Mouse (Mus musculus) stomach, postnatal 0 days (tissue): ENCODE data around the gene Zbtb1. TPM values are rescaled to one million over a fixed set of nuclear protein-coding genes. Genes with fewer than 3 reads are reported as not detected.

Experiments used
- ATAC-seq: fragments of 200-750 bp; cut with Nextera tagmentation; 2 replicates; pipeline ENCODE4 v1.8.0; 2017; ENCODE audit not compliant: low FRiP score, low TSS enrichment
- DNase-seq: peaks from one replicate; pipeline ENCODE4 v3.0.0-alpha.2; 2016; ENCODE audit warnings: low spot score
- H3K27ac ChIP-seq: fragments of 300-500 bp; sonication (generic); replicated peaks from 2 replicates; pipeline ENCODE4 v1.5.1; 2014; ENCODE audit warnings: mild to moderate bottlenecking, control low read depth
- H3K27me3 ChIP-seq: fragments of 300-500 bp; sonication (generic); 2 replicates; pipeline ENCODE4 v1.6.1; 2014; ENCODE audit warnings: low read length; ENCODE audit not compliant: control insufficient read depth, insufficient read depth
- H3K36me3 ChIP-seq: fragments of 300-500 bp; sonication (generic); 2 replicates; pipeline ENCODE4 v1.6.1; 2014; ENCODE audit warnings: low read length, mixed read lengths; ENCODE audit not compliant: control insufficient read depth, insufficient read depth
- H3K4me1 ChIP-seq: fragments of 300-500 bp; sonication (generic); replicated peaks from 2 replicates; pipeline ENCODE4 v1.6.1; 2014; ENCODE audit warnings: antibody characterized with exemption; ENCODE audit not compliant: control insufficient read depth, insufficient read depth
- H3K4me2 ChIP-seq: fragments of 300-500 bp; sonication (generic); replicated peaks from 2 replicates; pipeline ENCODE4 v1.6.1; 2014; ENCODE audit warnings: low read depth, mild to moderate bottlenecking, control low read depth, moderate library complexity
- H3K4me3 ChIP-seq: fragments of 300-500 bp; sonication (generic); 2 replicates; pipeline ENCODE4 v1.5.1; 2014; ENCODE audit warnings: low read depth, low read length, control low read depth
- H3K9ac ChIP-seq: fragments of 300-500 bp; sonication (generic); 2 replicates; pipeline ENCODE4 v1.6.1; 2014; ENCODE audit warnings: mild to moderate bottlenecking, low read length, control low read depth, mixed read lengths
- H3K9me3 ChIP-seq: fragments of 300-500 bp; sonication (generic); 2 replicates; pipeline ENCODE4 v1.6.1; 2016; ENCODE audit warnings: low read length; ENCODE audit not compliant: control insufficient read depth
- CTCF ChIP-seq: IDR thresholded peaks from 2 replicates; pipeline ENCODE4 v1.5.1; 2016; ENCODE audit warnings: antibody characterized with exemption, low read depth, mild to moderate bottlenecking, moderate library complexity
- EP300 ChIP-seq: optimal IDR thresholded peaks from 2 replicates; pipeline ENCODE3; 2016; ENCODE audit warnings: antibody characterized with exemption
- WGBS: fragments of 180-500 bp; shearing (Covaris S2); extraction: QIAGEN DNeasy Blood & Tissue Kit; methylation state at CpG from one replicate; pipeline ENCODE4 v1.1.7; 2014; 5-methylcytosine and 5-hydroxymethylcytosine counted together
- polyA plus RNA-seq: library from polyadenylated mRNA; unstranded; fragments of >200 nt; fragmentation: Nextera tagmentation; extraction: Ambion mirVana; gene quantifications from 2 replicates; pipeline ENCODE4 v1.2.1, GENCODE M21; 2015

Zbtb1 gene
- polyA plus RNA-seq, 1 experiment from 2014 or later, result 5.0 TPM

GRCm38 (mm10) chr12:76415383-76416010 lies 45.4 kb downstream of the Zbtb1 start:
- ATAC-seq (no peak), DNase-seq (no peak)
- Histone ChIP-seq H3K9ac (no peak overlapping the region), H3K4me3 (no peak overlapping the region), H3K27ac (no peak overlapping the region), H3K4me1 (no peaks in the 10 kb centered on the region), H3K27me3 (no peaks in the 10 kb centered on the region), H3K36me3 (no peaks in the 10 kb centered on the region), H3K4me2 (no peak overlapping the region), H3K9me3 (no peaks in the 10 kb centered on the region)
- no peak for TF ChIP-seq CTCF
- no peak for TF ChIP-seq EP300
- WGBS, result 74% methylated on average over 11 of the region's 12 CpGs

GRCm38 (mm10) chr12:76417433-76417854 lies 47.4 kb downstream of the Zbtb1 start, which contains the start of gene Ppp1r36:
Gene Ppp1r36, plus strand, starts transcription at chr12:76417538.
- TF ChIP-seq EP300 (no peak), CTCF (no peak)
- peak within 1 kb of the TSS; percentile 38 for H3K4me3 ChIP-seq
- peak; percentile 84 for ATAC-seq
- peak within 1 kb of the TSS; percentile 77 for H3K4me2 ChIP-seq
- H3K27me3 ChIP-seq, result no peaks in the 10 kb centered on the region
- H3K9me3 ChIP-seq, result no peaks in the 10 kb centered on the region
- peak; percentile 58 for DNase-seq
- peak within 1 kb of the TSS; percentile 53 for H3K9ac ChIP-seq
- H3K27ac ChIP-seq, result 0 out of 2 replicates have a peak within 1 kb of the TSS, but pooled peaks have one; percentile 30
- WGBS, result under 1% methylated on average over 37 of the region's 37 CpGs
- no peaks in the 10 kb centered on the region for H3K4me1 ChIP-seq
- no peaks in the 10 kb centered on the region for H3K36me3 ChIP-seq

- Histone ChIP-seq H3K9ac (no peak overlapping the region), H3K27me3 (no peaks in the 10 kb centered on the region), H3K4me2 (no peak overlapping the region), H3K27ac (no peak overlapping the region), H3K4me1 (no peaks in the 10 kb centered on the region), H3K9me3 (no peaks in the 10 kb centered on the region), H3K36me3 (no peaks in the 10 kb centered on the region), H3K4me3 (no peak overlapping the region)
- ATAC-seq, result no peak
- WGBS, result 95% methylated on average over 5 of the region's 5 CpGs
- DNase-seq, result no peak
- TF ChIP-seq EP300, result no peak
- TF ChIP-seq CTCF, result peak; percentile 45
These were observed 48.3 kb downstream of the Zbtb1 start for GRCm38 (mm10) chr12:76418346-76418745.

- H3K27ac ChIP-seq, result no peak overlapping the region
- ATAC-seq, result no peak
These were observed 55.2 kb downstream of the Zbtb1 start for GRCm38 (mm10) chr12:76425256-76425655.

GRCm38 (mm10) chr12:76427546-76427945 lies 57.5 kb downstream of the Zbtb1 start:
- no peak for DNase-seq
- Histone ChIP-seq H3K36me3 (no peaks in the 10 kb centered on the region), H3K4me2 (no peak overlapping the region), H3K9ac (no peak overlapping the region), H3K27me3 (no peaks in the 10 kb centered on the region), H3K9me3 (no peaks in the 10 kb centered on the region), H3K27ac (no peak overlapping the region), H3K4me3 (no peak overlapping the region), H3K4me1 (no peaks in the 10 kb centered on the region)
- ATAC-seq, result no peak
- 42% methylated on average over 5 of the region's 5 CpGs for WGBS
- TF ChIP-seq CTCF (no peak), EP300 (no peak)

More at GRCm38 (mm10) chr12:76425256-76425655, 55.2 kb downstream of the Zbtb1 start:
- TF ChIP-seq EP300, result no peak
- no peak for TF ChIP-seq CTCF
- Histone ChIP-seq H3K9me3 (no peaks in the 10 kb centered on the region), H3K4me1 (no peaks in the 10 kb centered on the region), H3K9ac (no peak overlapping the region), H3K4me2 (no peak overlapping the region), H3K4me3 (no peak overlapping the region), H3K27me3 (no peaks in the 10 kb centered on the region), H3K36me3 (no peaks in the 10 kb centered on the region)
- WGBS, result 90% methylated on average over 3 of the region's 3 CpGs
- DNase-seq, result no peak

GRCm38 (mm10) chr12:76430879-76431406 lies 60.9 kb downstream of the Zbtb1 start:
- no peak overlapping the region for H3K9ac ChIP-seq
- ATAC-seq, result no peak
- H3K4me1 ChIP-seq, result no peaks in the 10 kb centered on the region; the same call in 1 of the 2 replicates

More at GRCm38 (mm10) chr12:76430879-76431406, 60.9 kb downstream of the Zbtb1 start:
- no peak overlapping the region for H3K27ac ChIP-seq
- TF ChIP-seq EP300 (no peak), CTCF (no peak)
- no peak overlapping the region for H3K4me3 ChIP-seq
- no peak for DNase-seq
- H3K4me2 ChIP-seq, result no peak overlapping the region
- WGBS, result 44% methylated on average over 5 of the region's 5 CpGs
- H3K27me3 ChIP-seq, result no peaks in the 10 kb centered on the region
- no peaks in the 10 kb centered on the region for H3K9me3 ChIP-seq
- no peaks in the 10 kb centered on the region for H3K36me3 ChIP-seq
